Mouse (Mus musculus) small intestine, adult 2 months (tissue): ENCODE measurements around the gene Fgf9.

ENCODE experiments used
- CTCF ChIP-seq: fragments of 200-500 bp; IDR thresholded peaks from 2 replicates; pipeline ENCODE4 v1.5.1; 2012; ENCODE audit warnings: low read depth, mild to moderate bottlenecking, control low read depth, inconsistent platforms, low read length, moderate library complexity, mixed read lengths; ENCODE audit not compliant: insufficient replicate concordance, insufficient read length; ENCODE audit errors: extremely low read depth
- POLR2A ChIP-seq: fragments of 200-500 bp; IDR thresholded peaks from 2 replicates; pipeline ENCODE4 v1.6.1; 2012; ENCODE audit warnings: low read depth, mild to moderate bottlenecking, control low read depth, inconsistent platforms, low read length, moderate library complexity

- TF ChIP-seq CTCF (no peak), POLR2A (no peak)
Measured at GRCm38 (mm10) chr14:58114146-58114545, 43.8 kb downstream of the Fgf9 start.
